Mouse (Mus musculus): Measurements from ENCODE around the gene Akr1b3. TPM values are rescaled to one million over a fixed set of nuclear protein-coding genes. Genes with fewer than 3 reads are reported as not detected.
A peak's percentile ranks its signal among the peaks of the same experiment; 100 is the strongest.
"Not testable (repeated sequence)": the region's sequence is repeated elsewhere in the genome, so short reads cannot be mapped to it uniquely, and the experiment has no call there.

Akr1b3 gene
- 140 and 166 TPM in 2 replicates for polyA plus RNA-seq (2015; fragmentation: Nextera tagmentation; extraction: Ambion mirVana)

DNA sequence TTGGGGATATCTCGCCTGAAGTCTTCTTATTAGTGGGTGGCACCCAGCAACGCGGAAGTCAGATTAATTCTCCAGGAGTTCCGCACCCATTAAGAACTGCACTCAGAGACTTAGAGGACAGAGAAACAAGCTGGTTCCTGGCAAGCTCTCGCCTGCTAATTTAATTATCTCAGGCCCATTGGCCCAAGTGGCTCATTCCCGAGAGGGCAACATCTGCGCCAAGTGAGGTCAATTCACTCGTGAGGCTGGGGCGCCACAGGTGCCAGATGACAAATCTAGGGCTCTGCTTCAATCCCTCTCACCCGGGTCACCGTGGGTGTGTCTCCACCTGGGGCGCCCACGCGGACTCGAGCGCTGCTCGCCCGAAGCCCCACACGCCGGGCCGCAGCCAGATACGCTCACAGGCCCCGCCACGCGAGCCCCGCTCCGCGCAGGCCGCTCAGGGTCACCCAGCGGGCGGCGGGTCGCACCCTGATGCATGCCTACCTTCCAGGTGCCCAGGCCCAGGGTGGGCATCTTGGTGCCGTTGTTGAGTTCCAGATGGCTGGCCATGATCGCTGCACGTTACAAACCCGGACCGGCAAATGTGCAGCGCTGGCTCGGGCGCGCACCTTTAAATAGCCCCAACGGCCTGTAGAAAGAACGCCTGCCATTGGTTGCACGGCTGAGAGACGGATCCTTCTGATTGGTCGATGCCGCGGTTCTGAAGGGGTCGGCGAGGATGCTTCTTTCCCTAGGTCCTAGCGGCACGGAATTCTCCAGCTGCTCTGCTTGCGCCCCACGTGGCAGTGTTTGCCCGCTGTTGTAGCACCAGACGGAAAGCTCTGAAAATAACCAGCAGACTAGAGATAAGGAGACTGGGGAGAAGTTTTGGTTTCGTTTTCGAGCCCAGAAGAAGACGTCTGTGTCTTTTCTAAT, at the start of gene Akr1b3:
TSS of gene Akr1b3 (minus strand) at position 625 of the 918 bp plus-strand sequence.
- H3K27ac ChIP-seq, result peak within 1 kb of the TSS; percentile 43; the same call in 1 of the 2 replicates
- H3K4me1 ChIP-seq, result peaks cover 10% of the 10 kb centered on the region
- ATAC-seq (ENCODE audit: insufficient number of reproducible peaks, low FRiP score, low TSS enrichment, low read depth), result peak; percentile 96
- peak within 1 kb of the TSS; percentile 89 for H3K4me2 ChIP-seq
- peaks cover 4% of the 10 kb centered on the region; the same call in 1 of the 2 replicates for H3K36me3 ChIP-seq
- H3K4me3 ChIP-seq, result peak within 1 kb of the TSS; percentile 72
- H3K9me3 ChIP-seq, result no peaks in the 10 kb centered on the region
- no peaks in the 10 kb centered on the region for H3K27me3 ChIP-seq
- peak within 1 kb of the TSS; percentile 64 for H3K9ac ChIP-seq
- WGBS, result under 1% methylated on average over 60 of the region's 60 CpGs

DNA sequence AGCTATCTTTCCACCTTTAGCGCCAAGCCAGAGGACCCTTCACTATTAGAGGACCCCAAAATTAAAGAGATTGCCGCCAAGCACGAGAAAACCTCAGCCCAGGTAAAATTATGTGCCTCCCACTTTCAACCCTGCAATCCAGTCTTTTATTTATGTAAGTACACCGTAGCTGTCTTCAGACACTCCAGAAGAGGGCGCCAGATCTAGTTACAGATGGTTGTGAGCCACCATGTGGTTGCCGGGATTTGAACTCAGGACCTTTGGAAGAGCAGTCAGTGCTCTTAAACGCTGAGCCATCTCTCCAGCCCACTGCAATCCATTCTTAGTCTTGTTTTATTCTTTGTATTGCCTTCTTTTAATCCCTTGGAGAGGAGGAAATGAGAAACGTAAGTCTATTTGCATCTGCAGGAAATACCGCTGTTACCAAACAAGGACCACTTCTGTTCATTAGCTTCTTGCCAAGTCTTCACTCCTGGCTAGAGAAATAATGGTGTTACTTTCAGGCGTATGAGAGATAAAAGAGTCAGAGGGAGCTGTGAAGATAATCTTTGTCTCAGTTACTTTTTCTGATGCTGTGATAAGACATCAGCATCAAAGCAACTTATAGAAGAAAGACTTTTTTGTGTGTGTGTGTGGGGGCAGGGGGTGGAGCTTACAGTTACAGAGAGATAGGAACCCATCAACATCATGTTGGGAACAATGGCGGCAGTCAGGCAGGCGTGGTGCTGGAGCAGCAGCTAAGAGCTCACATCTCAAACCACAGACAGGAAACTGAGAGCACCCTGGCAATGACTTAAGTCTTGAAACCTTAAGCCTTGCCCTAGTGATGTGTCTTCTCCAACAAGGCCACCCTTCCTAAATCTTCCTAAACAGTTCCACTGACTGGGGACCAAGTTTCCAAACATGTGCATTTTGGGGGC, 47.2 kb upstream of the Akr1b3 start:
- Histone ChIP-seq H3K9ac (no peak overlapping the region), H3K27me3 (no peaks in the 10 kb centered on the region), H3K4me3 (no peak overlapping the region), H3K4me2 (no peak overlapping the region), H3K4me1 (0 out of 2 replicates have a peak, but pooled peaks cover 5% of the 10 kb centered on the region), H3K9me3 (no peaks in the 10 kb centered on the region), H3K36me3 (no peaks in the 10 kb centered on the region), H3K27ac (no peak overlapping the region)
- no peak for ATAC-seq (ENCODE audit: insufficient number of reproducible peaks, low FRiP score, low TSS enrichment, low read depth)
- 87% methylated on average over 12 of the region's 12 CpGs for WGBS

DNA sequence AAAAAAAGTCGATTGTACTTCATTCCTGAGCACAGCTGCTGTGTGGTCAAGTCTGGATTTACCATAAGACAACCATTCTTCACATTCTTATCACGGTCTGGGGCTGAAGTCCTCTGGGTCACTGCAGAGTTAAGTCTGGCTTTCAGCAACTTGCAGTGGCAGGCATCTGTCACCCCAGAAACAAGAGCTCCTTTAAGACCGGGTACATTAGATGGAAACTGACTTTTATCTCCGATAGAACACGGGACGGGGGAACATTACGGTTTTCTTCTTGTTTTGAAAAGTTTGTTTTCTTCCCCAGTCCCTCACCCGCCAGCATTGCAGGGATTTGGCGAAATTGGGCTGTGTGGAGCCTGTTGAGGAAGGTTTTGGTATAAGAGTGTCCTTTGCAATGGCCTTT, 38.6 kb upstream of the Akr1b3 start:
- no peaks in the 10 kb centered on the region for H3K9me3 ChIP-seq
- no peak overlapping the region for H3K4me3 ChIP-seq
- no peak overlapping the region for H3K27ac ChIP-seq
- 76% methylated on average over 9 of the region's 9 CpGs for WGBS
- no peak for ATAC-seq (ENCODE audit: insufficient number of reproducible peaks, low FRiP score, low TSS enrichment, low read depth)
- no peaks in the 10 kb centered on the region for H3K36me3 ChIP-seq
- H3K4me2 ChIP-seq, result no peak overlapping the region
- no peak overlapping the region for H3K9ac ChIP-seq
- peaks cover 14% of the 10 kb centered on the region; the same call in 1 of the 2 replicates for H3K4me1 ChIP-seq
- H3K27me3 ChIP-seq, result no peaks in the 10 kb centered on the region

DNA sequence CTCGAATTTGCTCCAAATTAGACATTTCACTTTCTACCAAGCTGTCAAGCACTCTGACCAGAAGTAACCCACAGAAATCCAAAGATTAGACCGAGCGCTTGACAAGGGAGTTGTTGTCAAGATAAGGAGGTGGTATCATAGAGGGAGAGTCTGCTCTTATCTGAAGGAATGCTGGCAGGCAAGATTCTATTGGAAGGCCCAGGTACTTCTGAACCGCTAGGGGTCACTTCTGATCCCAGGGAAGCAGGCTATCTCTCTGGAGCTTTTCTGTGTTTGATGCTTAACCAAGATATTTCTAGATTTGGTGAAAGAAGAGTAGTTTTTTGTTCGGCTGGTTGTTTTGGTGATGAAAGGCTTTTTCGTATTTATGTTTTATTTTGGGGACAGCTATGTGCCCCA, 38.1 kb upstream of the Akr1b3 start:
- H3K36me3 ChIP-seq, result no peaks in the 10 kb centered on the region
- peaks cover 14% of the 10 kb centered on the region; the same call in 1 of the 2 replicates for H3K4me1 ChIP-seq
- no peaks in the 10 kb centered on the region for H3K27me3 ChIP-seq
- no peak overlapping the region for H3K4me3 ChIP-seq
- ATAC-seq (ENCODE audit: insufficient number of reproducible peaks, low FRiP score, low TSS enrichment, low read depth), result no peak
- WGBS, result 77% methylated on average over 6 of the region's 6 CpGs
- no peak overlapping the region for H3K27ac ChIP-seq
- H3K9ac ChIP-seq, result no peak overlapping the region
- H3K9me3 ChIP-seq, result no peaks in the 10 kb centered on the region
- H3K4me2 ChIP-seq, result no peak overlapping the region

DNA sequence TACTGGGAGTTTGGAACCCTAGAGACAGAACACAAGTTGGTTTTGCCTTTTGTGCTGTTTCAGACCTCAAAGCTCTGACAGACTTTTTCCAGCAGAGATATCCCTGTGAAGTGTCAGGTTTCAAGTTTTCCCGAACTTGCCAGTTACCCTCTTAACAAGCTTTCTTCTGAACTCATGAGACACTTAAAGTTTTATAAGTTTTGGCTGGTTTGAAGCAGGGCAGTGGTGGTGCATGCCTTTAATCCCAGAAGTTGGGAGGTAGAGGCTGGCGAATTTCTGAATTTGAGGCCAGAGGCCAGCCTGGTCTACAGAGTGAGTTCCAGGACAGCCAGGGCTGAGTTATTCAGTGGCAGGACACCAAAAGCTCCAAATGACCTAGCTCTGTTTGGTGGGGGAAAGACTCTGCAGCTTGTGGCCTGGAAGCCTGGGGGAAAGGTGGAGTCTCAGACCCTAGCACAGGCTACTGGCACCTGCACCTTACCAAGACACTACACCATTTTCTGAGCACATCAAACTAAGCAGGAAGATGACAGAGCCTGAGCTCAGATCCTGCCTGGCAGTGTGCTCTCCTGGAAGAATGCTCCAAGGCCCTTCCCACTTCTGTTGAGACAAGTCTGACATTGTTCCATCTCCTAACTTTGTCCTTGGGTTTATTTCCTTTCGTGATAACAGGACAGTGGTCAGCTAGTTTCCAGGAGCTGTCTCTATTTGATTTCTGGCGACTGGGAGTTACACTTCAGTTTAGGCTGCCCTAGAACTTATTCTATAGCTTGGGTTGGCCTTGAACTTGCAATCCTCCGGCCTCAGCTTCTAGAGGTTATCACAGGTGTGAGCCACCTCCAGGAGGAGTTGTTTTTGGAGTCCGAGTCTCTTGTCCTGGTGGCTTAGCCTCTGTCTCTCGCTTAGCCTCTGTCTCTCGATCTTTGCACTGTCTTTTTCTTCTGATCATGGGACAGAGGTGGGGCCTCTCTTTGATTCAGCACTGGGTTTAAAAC, 37.4 kb upstream of the Akr1b3 start:
- Histone ChIP-seq H3K36me3 (no peaks in the 10 kb centered on the region), H3K4me2 (peak overlapping the region; percentile 45), H3K4me1 (peaks cover 14% of the 10 kb centered on the region; the same call in 1 of the 2 replicates), H3K9me3 (no peaks in the 10 kb centered on the region), H3K27ac (peak overlapping the region; percentile 81), H3K4me3 (no peak overlapping the region; the same call in 1 of the 2 replicates), H3K27me3 (no peaks in the 10 kb centered on the region), H3K9ac (no peak overlapping the region)
- ATAC-seq (ENCODE audit: insufficient number of reproducible peaks, low FRiP score, low TSS enrichment, low read depth), result peak; percentile 61; the same call in 1 of the 2 replicates
- 64% methylated on average over 8 of the region's 8 CpGs for WGBS

DNA sequence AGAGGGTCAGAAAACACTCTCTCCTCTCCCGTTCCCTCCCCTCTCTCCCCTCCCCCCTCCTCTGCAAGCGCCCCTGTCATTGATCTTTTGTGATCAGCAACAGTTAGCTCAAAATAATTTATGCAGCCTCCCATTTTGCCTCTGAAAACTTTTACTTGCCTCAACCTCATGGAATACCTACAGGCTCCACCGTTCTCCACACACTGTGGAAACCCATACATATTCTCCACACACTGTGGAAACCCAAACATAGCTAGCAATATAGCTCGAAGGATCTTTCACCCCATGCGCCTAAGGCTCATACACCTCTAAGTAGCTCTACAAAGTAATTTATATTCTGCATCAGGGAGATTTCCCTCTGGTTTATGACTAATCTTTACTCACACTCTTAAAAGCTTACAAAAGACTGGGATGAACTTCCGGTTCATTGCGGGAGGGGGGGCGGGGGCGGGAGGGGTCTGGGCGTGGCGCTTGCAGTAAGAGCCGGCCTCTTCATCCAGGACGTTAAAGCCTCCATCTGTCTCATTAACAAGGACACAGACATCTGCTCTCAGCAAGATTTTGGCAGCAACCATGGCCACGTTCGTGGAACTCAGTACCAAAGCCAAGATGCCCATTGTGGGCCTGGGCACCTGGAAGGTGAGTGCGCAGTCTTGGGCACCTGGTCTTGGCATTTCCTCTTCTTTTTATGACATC, 36.5 kb upstream of the Akr1b3 start, which contains the start of gene Akr1b8:
TSS of gene Akr1b8 (plus strand) at position 462 of the 696 bp plus-strand sequence.
- WGBS, result 11% methylated on average over 16 of the region's 16 CpGs
- peak; percentile 21; the same call in 1 of the 2 replicates for ATAC-seq (ENCODE audit: insufficient number of reproducible peaks, low FRiP score, low TSS enrichment, low read depth)
- Histone ChIP-seq H3K27ac (peak within 1 kb of the TSS; percentile 81), H3K4me2 (peak within 1 kb of the TSS; percentile 45), H3K9me3 (no peaks in the 10 kb centered on the region), H3K36me3 (no peaks in the 10 kb centered on the region), H3K27me3 (no peaks in the 10 kb centered on the region), H3K4me3 (peak within 1 kb of the TSS; percentile 22), H3K9ac (no peak within 1 kb of the TSS), H3K4me1 (peaks cover 14% of the 10 kb centered on the region; the same call in 1 of the 2 replicates)

DNA sequence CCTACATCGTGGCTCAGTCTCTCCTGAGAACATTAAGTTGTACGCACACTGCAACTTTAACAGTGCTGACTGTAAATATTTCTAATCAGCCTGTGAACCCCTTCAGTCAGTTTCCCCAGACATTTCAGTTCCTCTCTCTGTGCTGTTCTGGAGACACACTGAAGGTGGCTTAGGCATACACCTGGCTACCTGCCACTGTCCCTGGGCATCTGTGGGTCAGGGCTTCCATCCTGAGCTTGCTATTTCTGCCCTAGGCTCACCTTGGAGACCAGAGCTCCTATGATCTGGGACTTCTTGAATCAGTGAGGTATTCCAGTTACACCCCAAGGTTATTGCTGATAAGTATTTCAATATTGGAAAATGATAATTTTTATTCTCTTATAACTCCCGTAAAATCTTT, 35.1 kb upstream of the Akr1b3 start:
- H3K4me1 ChIP-seq, result peaks cover 14% of the 10 kb centered on the region; the same call in 1 of the 2 replicates
- no peaks in the 10 kb centered on the region for H3K27me3 ChIP-seq
- no peak overlapping the region for H3K9ac ChIP-seq
- H3K36me3 ChIP-seq, result no peaks in the 10 kb centered on the region
- H3K4me2 ChIP-seq, result no peak overlapping the region
- 82% methylated on average over 3 of the region's 3 CpGs for WGBS
- no peaks in the 10 kb centered on the region for H3K9me3 ChIP-seq
- H3K4me3 ChIP-seq, result no peak overlapping the region
- ATAC-seq (ENCODE audit: insufficient number of reproducible peaks, low FRiP score, low TSS enrichment, low read depth), result no peak
- H3K27ac ChIP-seq, result no peak overlapping the region

DNA sequence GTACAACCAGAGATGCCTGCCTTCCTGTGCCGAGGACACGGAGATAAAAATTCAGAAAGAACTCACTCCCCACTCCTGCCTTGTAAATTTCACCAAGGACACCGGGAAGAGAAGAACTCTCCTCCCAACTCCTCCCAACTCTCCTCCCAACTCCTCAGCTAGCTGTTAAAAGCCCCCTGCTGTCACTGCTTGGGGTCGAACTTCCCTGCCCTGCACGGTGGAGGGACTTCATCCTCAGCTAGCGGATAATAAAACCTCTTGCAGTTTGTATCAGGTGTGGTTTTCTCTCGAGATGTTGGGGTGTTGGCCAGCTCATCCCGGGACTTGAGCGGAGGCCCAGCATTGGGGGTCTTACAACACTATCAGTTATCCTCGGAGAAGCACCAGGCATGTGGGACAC, 34.2 kb upstream of the Akr1b3 start:
- not testable (repeated sequence) for H3K27me3 ChIP-seq; H3K4me3 ChIP-seq; H3K27ac ChIP-seq; ATAC-seq (ENCODE audit: insufficient number of reproducible peaks, low FRiP score, low TSS enrichment, low read depth); H3K9ac ChIP-seq; H3K4me2 ChIP-seq; H3K9me3 ChIP-seq; H3K36me3 ChIP-seq
- peaks cover 14% of the 10 kb centered on the region; the same call in 1 of the 2 replicates for H3K4me1 ChIP-seq
- WGBS, result 40% methylated on average over 10 of the region's 10 CpGs

DNA sequence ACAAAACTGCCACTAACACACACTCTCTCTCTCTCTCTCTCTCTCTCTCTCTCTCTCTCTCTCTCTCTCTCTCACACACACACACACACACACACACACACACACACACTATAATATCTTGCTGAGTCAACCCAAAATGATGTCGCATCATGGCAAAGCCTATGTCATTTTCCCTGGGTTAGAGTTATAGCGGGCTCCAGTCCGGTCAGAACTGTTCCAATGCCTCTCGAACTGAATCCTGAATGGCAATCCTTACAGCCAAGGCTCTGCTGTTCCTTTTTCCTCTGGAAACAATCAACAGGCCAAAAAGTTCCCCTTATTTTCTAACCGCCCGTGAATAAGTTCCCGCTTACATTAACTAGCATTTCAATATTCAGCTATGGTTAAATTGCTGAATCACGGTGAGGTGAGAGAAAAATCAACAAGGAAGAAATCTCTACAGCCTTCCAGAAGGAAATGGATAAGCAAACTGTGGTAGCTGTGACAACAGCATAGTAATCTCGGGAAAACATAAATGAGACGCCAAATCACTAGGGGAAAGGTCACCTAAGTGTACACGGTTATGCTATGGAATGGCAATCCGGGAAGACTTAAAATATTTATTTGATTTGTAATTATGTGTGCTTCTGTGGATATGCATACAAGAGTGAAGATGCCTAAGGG, 32.9 kb upstream of the Akr1b3 start:
- H3K4me3 ChIP-seq, result no peak overlapping the region
- no peak overlapping the region for H3K4me2 ChIP-seq
- WGBS, result 73% methylated on average over 12 of the region's 12 CpGs
- ATAC-seq (ENCODE audit: insufficient number of reproducible peaks, low FRiP score, low TSS enrichment, low read depth), result no peak
- H3K36me3 ChIP-seq, result no peaks in the 10 kb centered on the region
- peaks cover 19% of the 10 kb centered on the region for H3K4me1 ChIP-seq
- H3K27ac ChIP-seq, result no peak overlapping the region
- H3K9me3 ChIP-seq, result no peaks in the 10 kb centered on the region
- no peak overlapping the region for H3K9ac ChIP-seq
- no peaks in the 10 kb centered on the region for H3K27me3 ChIP-seq
